Mouse (Mus musculus): ENCODE measurements around the gene Cmip.

GRCm38 (mm10) chr8:117324821-117325220 is 68.0 kb downstream of the Cmip start:
- TF ChIP-seq CTCF (IDR thresholded peaks at IDR 0.05; ENCODE audit: insufficient read depth, low read depth, low read length) = no peak
- no peak for TF ChIP-seq POLR2A (IDR thresholded peaks at IDR 0.05; ENCODE audit: insufficient read depth, low read depth, low read length)
